Mouse (Mus musculus): Measurements from ENCODE around the gene Birc5. TPM values are rescaled to one million over a fixed set of nuclear protein-coding genes. Genes with fewer than 3 reads are reported as not detected.

The Birc5 gene
- total RNA-seq, 2 experiments from 2014 or later, result 4.2 TPM

DNA sequence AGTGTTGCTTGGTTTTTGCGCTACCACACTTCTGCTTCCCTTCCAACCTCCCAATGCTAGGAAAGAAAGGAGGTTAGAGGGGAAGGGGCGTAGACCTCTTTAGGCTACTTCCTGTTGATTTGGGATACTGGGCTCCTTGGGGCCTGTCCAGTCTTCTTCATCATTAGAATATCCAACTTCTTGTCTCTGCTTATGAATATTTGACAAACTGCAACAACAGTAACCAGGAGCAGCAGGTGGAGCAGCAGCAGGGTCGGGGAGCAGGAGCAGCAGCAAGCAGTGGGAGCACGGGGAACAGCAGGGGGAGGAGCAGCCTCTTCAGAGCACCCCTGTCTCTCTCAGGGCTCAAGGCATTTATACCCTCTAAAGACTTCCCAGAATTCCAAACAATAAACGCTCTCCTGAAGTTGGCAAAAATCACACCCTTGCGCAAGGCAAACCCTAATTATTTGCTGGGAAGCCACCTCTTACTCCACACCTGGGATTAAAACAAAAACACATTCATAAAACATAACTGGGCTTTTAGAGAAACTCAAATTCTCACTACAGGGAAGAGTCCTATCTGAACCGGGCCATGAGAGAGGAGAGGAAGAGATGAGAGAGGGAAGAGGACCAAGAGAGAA is 1.3 kb upstream of the Birc5 start:
- intact Hi-C loops (cut with DNase I; ENCODE audit: low total_unique reads), result no loop called here
- DNase-seq, result no peak

DNA sequence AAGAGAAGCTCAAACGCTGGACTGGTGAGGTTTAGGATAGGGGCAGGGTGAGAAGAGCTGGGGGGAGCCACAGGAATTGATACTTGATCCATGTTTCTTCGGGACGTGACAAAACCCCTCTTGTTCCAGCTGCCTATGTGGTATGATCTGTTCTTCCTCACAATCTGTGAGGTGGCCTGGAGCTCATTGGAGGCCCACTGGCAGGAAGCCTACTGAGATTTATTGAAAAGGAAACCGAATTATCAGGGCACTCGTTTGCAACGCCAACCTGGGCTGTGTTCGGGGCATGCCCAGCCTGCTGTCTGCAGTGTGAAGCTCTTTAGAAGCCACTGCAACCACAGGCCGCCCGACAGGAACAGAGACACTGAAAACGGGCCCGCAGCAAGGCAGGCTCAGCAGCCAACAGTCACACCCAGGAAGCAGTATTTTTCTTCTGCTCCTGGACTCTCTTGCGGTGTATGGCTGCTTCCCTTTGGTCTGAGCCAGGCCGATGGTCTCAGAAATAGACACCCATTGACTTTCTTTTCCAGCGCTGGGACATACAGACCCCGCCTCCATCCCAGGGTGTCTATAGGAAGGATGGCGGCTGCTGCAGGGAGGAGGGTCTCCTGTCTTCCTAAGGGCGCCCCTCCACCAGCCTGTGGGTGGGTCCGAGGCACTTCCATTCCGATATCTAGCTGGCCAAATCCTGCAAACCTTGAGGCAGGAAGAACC is 623 bp upstream of the Birc5 start:
- intact Hi-C loops (cut with DNase I; ENCODE audit: low total_unique reads), result no loop called here
- peak; percentile 44 for DNase-seq

GRCm38 (mm10) chr11:117852875-117853274 is 3.8 kb downstream of the Birc5 start:
- no peak for DNase-seq
- intact Hi-C loops (cut with DNase I; ENCODE audit: low total_unique reads), result no loop called here

DNA sequence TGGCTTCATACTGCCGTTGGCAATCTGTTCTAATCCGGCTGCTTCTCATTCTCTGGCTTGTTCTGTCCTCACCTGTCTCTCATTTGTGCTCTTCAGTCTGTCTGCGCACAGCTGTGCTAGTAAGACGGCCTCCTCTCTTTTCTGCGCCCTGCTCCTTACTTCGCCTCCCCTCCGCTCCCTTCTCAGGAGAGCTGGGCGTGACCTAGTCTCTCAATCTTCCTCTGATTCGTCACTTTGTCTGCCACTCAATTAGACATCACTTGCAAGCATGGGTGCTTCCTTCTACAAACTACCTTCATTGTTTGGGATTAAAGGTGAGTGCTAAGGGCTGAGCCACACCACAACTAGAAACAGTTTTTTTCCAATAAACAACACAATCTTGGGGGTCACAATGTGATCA is 5.2 kb downstream of the Birc5 start:
- no peak for DNase-seq
- intact Hi-C loops (cut with DNase I; ENCODE audit: low total_unique reads), result no loop called here

- DNase-seq, result no peak
- intact Hi-C loops (cut with DNase I; ENCODE audit: low total_unique reads), result no loop called here
These were observed 6.3 kb downstream of the Birc5 start for GRCm38 (mm10) chr11:117855360-117855759.

- intact Hi-C loops (cut with DNase I; ENCODE audit: low total_unique reads), result no loop called here
- no peak for DNase-seq
These were observed 6.9 kb downstream of the Birc5 start for GRCm38 (mm10) chr11:117855975-117856374.

DNA sequence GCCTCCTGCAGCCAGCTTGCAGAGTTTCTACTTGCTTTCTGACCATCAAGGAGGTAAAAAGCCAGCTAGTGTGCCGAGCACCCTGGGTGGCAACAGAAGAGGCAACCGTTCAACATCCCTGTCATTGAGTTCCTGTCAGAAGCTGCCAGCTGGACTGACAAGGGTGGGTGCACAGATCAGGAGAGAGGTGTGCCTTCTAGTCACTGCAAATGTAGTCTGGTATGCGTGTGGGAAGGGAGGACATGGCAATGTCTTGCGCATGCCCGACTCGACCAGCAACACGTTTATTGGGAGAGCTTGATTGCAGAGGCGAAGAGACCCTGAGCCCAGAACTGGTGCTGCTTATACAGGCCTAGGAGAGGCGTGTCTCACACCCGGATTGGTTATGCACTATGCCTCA is 8.4 kb downstream of the Birc5 start:
- intact Hi-C loops (cut with DNase I; ENCODE audit: low total_unique reads), result no loop called here
- no peak for DNase-seq

DNA sequence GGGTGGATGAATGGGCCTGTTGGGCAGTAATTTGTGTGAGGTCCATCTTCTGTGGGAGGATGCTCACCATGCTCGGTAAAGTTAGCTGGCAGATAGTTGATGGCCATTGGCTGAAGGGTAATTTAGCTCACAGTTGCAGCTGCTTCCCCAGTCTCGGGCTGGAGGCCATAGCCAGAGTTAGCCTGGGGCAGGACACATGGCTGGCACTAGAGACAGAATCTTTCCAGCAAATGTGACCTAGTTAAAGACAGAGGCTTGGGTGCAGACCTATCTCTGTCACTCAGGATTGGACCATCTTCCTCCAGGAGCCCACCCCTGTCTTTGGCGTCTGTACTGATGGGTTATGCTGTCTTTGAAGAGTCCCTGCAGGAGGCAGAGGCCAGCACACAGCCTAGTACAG is 9.3 kb downstream of the Birc5 start:
- no peak for DNase-seq

DNA sequence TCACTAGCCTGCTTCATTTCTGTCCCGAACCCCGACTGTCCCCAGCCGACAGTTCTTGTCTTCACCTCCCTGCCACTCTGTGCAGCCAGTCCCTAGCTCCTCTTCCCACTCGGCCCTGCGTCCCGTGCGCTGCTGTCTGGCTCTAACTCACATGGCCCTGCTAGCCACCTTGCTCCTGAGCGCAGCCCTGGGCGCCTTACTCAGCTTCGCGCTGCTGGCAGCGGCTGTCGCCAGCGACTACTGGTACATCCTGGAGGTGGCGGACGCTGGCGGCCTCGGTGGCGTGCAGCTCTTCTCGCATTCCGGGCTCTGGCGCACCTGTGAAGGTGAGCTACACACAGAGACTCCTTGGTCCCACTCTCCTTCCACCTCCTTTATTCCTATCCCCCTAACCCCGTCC is 11.6 kb downstream of the Birc5 start, which contains the start of gene Tmem235:
TSS of gene Tmem235 (plus strand) at position 152 of the 400 bp plus-strand sequence.
- no peak for DNase-seq
- intact Hi-C loops (cut with DNase I; ENCODE audit: low total_unique reads), result no loop called here

More for the DNA sequence above, 9.3 kb downstream of the Birc5 start:
- intact Hi-C loops (cut with DNase I; ENCODE audit: low total_unique reads), result no loop called here

- intact Hi-C loops (cut with DNase I; ENCODE audit: low total_unique reads), result no loop called here
- DNase-seq, result no peak
These were observed 14.3 kb downstream of the Birc5 start for GRCm38 (mm10) chr11:117863174-117863856.

DNA sequence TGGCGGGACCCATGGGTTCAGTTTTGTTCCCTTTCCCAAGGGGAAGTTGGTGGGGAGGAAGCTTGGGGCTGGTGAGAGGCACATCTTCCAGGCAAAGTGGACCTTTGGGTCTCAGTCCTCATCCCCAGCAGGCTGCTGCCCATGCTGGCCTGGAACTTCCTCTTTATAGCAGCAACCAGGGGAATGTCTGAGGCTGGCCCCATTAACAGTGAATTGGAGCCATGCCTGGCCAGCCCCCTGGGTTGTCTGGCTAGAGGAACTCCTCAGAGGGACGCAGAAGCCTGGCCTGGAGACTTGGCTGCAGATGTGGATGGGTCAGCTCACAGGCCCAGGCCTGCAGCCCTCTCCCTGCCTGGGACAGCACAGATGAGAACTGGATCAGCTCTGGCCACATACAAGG is 15.8 kb downstream of the Birc5 start:
- no peak for DNase-seq
- intact Hi-C loops (cut with DNase I; ENCODE audit: low total_unique reads), result loop anchor here (5.0 kb wide), 1 partner anchor 237 kb away; no protein-coding TSS in a partner anchor

DNA sequence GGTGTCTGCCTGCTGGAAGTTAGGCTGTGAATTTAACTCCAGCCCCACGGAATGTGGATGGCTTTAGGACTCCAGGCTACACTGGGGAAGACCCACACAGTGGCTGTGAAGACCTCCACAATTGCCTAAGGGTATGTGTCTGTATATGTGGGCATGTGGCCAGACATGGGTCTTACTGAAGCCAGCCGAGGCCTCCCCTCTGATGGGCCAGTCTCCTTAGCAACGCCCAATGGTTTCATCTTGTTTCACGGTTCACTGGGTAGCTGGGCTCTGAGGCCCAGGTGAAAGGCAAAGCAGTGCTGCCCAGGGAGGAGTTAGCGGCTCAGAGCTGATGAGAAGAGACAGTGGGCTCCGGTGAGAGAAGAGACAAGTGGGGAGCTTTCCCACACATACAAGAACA is 16.9 kb downstream of the Birc5 start:
- no peak for DNase-seq
- intact Hi-C loops (cut with DNase I; ENCODE audit: low total_unique reads), result loop anchor here (5.0 kb wide), 1 partner anchor 236 kb away; no protein-coding TSS in a partner anchor

DNA sequence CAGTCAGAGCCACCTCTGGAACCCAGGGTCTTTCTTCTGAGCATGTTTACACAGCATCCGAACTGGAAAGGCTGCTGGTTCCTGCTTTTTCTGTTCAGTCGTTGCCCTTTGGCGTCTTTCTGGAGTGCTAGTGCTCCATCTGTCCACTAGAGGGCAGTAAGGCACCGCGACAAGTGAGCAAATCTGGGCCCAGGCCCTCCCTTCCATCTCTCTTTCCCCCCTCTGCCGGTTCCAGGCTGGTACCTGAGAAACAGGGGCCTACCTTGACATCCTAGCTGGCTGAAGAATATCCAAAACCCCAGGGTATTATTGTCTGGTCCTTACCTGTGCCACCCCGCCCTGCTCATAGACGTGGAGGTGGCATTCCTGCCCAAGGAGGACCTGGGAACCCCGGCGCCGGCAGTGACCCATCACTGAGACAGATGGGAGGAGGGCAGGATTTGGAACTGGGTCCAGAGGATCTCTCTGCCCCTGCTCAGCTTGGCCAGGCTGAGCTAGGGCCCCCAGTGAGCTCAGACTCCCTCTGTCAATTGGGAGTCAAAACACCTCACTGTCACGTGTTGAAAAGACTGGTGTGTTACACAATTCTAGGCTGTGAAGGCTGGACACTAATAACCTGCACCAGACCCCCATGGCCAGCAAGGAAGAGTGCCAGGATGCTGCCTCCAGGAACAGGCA is 21.8 kb downstream of the Birc5 start:
- peak; percentile 69 for DNase-seq
- intact Hi-C loops (cut with DNase I; ENCODE audit: low total_unique reads), result loop anchor here (5.0 kb wide), 2 partner anchors 96 to 146 kb away; no protein-coding TSS in a partner anchor

GRCm38 (mm10) chr11:117871376-117871775 is 22.3 kb downstream of the Birc5 start:
- DNase-seq, result no peak
- intact Hi-C loops (cut with DNase I; ENCODE audit: low total_unique reads), result loop anchor here (5.0 kb wide), 2 partner anchors 96 to 146 kb away; no protein-coding TSS in a partner anchor

DNA sequence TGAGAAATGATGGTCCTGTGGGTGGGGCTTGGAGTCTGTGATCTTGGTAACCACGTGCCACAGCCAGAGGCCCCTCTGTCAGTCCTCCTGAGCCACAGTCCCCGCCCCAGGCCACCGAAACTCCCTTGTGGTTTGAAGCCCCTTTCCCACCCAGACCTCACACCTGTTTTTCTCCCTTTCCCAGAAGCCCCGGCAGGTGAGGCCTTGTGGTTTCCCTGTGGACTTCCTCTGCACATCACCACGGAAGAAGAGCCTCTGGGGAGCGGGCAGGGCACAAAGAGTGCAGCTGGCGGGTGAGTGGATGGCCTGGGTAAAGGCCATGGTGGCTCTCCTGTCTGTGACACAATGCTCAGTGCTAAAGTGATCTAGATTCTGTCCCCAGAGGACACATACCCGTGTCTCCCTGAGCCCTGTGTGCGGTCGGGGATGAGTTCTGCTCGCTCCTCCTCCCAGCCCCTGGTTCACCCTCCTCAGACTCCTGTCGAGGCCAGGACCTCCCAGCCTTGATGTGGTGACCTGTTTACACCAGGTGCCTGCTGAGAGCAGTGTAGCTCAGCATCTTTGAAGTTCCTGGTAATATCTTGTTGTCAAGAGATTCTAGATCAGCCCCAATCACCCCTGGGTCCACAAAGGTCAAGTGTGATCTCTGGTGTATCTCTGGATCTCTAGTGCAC is 23.0 kb downstream of the Birc5 start:
- intact Hi-C loops (cut with DNase I; ENCODE audit: low total_unique reads), result loop anchor here (5.0 kb wide), 2 partner anchors 95 to 145 kb away; no protein-coding TSS in a partner anchor
- no peak for DNase-seq

- peak; percentile 88 for DNase-seq
- intact Hi-C loops (cut with DNase I; ENCODE audit: low total_unique reads), result loop anchor here (5.0 kb wide), 2 partner anchors 94 to 144 kb away; no protein-coding TSS in a partner anchor
These were observed 24.0 kb downstream of the Birc5 start, which contains the start of gene Tha1 for GRCm38 (mm10) chr11:117872861-117873608. Gene Tha1, minus strand, starts transcription at chr11:117873481.

DNA sequence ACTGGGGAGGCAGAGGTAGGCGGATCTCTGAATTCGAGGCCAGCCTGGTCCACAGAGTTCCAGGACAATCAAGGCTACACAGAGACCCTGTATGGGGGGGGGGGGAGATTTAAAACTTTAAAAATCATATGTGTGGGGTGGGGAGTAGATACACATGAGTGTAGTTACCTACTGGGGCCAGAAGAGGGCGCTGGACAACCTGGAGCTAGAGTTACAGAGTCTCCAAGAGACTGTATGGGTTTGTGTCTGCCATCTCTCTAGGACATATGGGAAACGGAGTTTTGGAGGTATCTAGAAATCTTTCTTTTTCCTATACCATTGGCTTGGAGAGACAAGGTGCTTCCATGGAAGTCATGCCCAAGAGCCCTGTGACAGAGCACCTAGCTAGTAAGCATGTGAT is 25.4 kb downstream of the Birc5 start:
- DNase-seq, result no peak
- intact Hi-C loops (cut with DNase I; ENCODE audit: low total_unique reads), result loop anchor here (5.0 kb wide), 2 partner anchors 93 to 143 kb away; no protein-coding TSS in a partner anchor

GRCm38 (mm10) chr11:117875681-117876080 is 26.6 kb downstream of the Birc5 start:
- intact Hi-C loops (cut with DNase I; ENCODE audit: low total_unique reads), result no loop called here
- DNase-seq, result no peak
